Mouse (Mus musculus): ENCODE data around the gene Acsf3.

DNA sequence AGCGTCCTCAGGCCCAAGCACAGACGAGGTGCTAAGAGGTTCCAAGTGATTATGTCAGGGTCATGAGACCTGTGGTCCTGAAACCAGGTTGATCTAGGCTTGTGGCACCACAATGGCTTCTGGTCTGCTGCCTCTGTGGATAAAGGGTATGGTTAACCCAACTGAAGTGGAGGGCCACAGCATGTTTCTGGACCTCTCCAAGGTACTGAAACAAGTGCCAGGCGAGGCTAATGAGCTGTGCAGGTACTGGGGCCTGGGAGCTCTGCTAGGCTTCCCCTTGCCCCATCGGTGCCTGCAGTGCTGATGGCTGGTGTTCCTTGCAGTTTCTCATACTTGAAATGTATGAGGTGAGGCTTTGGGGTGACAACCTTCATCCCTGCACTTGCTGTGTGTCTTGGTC is 38.2 kb upstream of the Acsf3 start:
- TF ChIP-seq CTCF (IDR thresholded peaks at IDR 0.05; ENCODE audit: control insufficient read depth, insufficient read depth, low read length) (no peak), POLR2A (IDR thresholded peaks at IDR 0.05; ENCODE audit: borderline replicate concordance, control insufficient read depth, low read depth, low read length) (no peak)

All from bone marrow, adult 2 months (tissue).